Comparison of ENCODE assay signal across 8 mouse cellular contexts in the genomic region with DNA sequence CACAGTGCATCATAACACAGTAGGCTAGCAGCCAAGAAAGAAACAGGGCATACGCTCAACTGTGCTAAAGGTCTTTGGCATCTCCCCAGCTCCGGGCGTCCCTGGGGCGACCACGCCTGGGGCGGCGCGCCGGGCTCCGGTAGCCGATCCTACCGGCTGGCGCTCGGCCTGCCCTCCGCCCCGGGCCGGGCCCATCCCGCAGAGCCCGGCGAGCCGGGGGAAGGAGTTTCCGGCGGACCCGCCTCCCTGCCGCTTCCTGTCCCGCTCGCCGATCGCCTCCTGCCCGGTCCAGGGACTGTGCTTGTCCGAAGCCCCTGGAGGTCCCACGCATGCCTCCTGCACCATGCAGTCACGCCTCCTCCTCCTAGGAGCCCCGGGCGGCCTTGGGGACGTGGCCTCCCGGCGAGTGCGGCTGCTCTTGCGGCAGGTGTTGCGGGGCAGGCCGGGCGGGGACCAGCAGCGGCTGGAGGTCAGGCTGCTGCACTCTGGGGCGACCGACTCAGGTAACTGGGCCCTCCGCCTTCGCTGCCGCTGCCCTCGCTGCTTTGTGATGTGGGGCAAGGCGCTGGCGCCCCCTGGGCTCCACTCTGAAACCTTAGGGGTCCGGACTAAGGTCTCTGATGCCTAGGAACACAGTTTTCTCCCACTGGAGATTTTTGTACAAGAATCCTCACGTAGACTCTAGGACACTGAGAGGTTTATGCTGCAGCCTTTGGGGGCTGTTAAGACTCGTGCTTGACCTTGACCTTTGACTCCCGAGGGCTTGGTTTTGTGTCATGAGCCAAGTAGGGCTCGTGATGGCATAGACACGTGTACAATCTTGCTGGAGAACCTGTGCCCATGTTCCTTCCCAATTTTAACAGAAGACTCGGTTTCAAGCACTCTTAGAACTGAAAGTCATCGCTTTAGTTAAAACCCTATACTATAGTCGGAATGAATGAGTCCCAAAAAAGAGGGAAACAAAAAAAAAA. TPM values are rescaled to one million over a fixed set of nuclear protein-coding genes. Genes with fewer than 3 reads are reported as not detected.
DNase-seq lines count a peak whose midpoint lies in the region; ATAC-seq and TF ChIP-seq lines count a peak whose summit lies in the region.

TSS of gene Vwa8 (plus strand) at position 112 of the 971 bp plus-strand sequence.

- no peak for TF ChIP-seq EP300 in lung, postnatal 0 days (IDR thresholded peaks at IDR 0.05)

- peak within 1 kb of the TSS; percentile 56 for H3K4me2 ChIP-seq in hindbrain, embryonic 11.5 days (replicated peaks; ENCODE audit: low read depth, low read length)
- peak within 1 kb of the TSS; percentile 80 for H3K4me2 ChIP-seq in lung, postnatal 0 days (replicated peaks; ENCODE audit: low read depth, low read length)

- H3K9ac ChIP-seq in hindbrain, embryonic 11.5 days (ENCODE audit: low read depth, low read length): peak within 1 kb of the TSS; percentile 89
- peak within 1 kb of the TSS; percentile 71 for H3K9ac ChIP-seq in lung, postnatal 0 days (replicated peaks; ENCODE audit: low read depth)

- H3K4me1 ChIP-seq in hindbrain, embryonic 11.5 days (replicated peaks; ENCODE audit: control insufficient read depth, insufficient read depth, low read length): no peaks in the 10 kb centered on the region; the same call in none of the 2 replicates
- H3K4me1 ChIP-seq in lung, postnatal 0 days (ENCODE audit: insufficient read depth, low read depth, low read length): no peaks in the 10 kb centered on the region; the same call in 1 of the 2 replicates

- WGBS in hindbrain, embryonic 11.5 days: 2% methylated on average over 59 of the region's 61 CpGs
- WGBS in lung, postnatal 0 days: 3% methylated on average over 49 of the region's 61 CpGs

- no peaks in the 10 kb centered on the region for H3K27me3 ChIP-seq in hindbrain, embryonic 11.5 days (ENCODE audit: control insufficient read depth, insufficient read depth, low read length)
- no peaks in the 10 kb centered on the region for H3K27me3 ChIP-seq in lung, postnatal 0 days (replicated peaks; ENCODE audit: insufficient read depth, low read length)

- H3K36me3 ChIP-seq in hindbrain, embryonic 11.5 days (ENCODE audit: control insufficient read depth, insufficient read depth, low read length): no peaks in the 10 kb centered on the region
- H3K36me3 ChIP-seq in lung, postnatal 0 days (ENCODE audit: insufficient read depth, low read length): no peaks in the 10 kb centered on the region

- H3K4me3 ChIP-seq in hindbrain, embryonic 11.5 days (ENCODE audit: low read depth, low read length): peak within 1 kb of the TSS; percentile 57
- H3K4me3 ChIP-seq in lung, postnatal 0 days (ENCODE audit: low read depth, low read length): peak within 1 kb of the TSS; percentile 69

- peak; percentile 85 for ATAC-seq in hindbrain, embryonic 11.5 days (ENCODE audit: low FRiP score)
- ATAC-seq in lung, postnatal 0 days: peak; percentile 96

- peak; percentile 67 for TF ChIP-seq CTCF in lung, postnatal 0 days (IDR thresholded peaks at IDR 0.05)

- H3K27ac ChIP-seq in hindbrain, embryonic 11.5 days (ENCODE audit: low read depth, low read length): peak within 1 kb of the TSS; percentile 77
- H3K27ac ChIP-seq in lung, postnatal 0 days (ENCODE audit: low read length): peak within 1 kb of the TSS; percentile 89

- H3K9me3 ChIP-seq in hindbrain, embryonic 11.5 days (ENCODE audit: control insufficient read depth, low read length): no peaks in the 10 kb centered on the region
- H3K9me3 ChIP-seq in lung, postnatal 0 days (ENCODE audit: low read length): no peaks in the 10 kb centered on the region

- DNase-seq in Muller cell, postnatal 12 days (ENCODE audit: inconsistent ontology term): peak; percentile 90
- DNase-seq in cerebellum, adult 9-11 months: peak; percentile 85
- peak; percentile 64 to 73 for DNase-seq in frontal cortex, postnatal 10 days (ENCODE audit: low spot score in 2 of 2)
- DNase-seq in hindbrain, embryonic 11.5 days (ENCODE audit: low spot score): peak; percentile 84
- DNase-seq in layer of hippocampus, adult 9-11 months: peak; percentile 60
- DNase-seq in lung, postnatal 0 days (ENCODE audit: low spot score): peak; percentile 90
- DNase-seq in ovary, postnatal 10 days (ENCODE audit: low spot score): peak; percentile 69
- peak; percentile 68 for DNase-seq in thymus, postnatal 0 days (ENCODE audit: low spot score)

RNA-seq across cellular contexts. Expression of gene Vwa8, which starts in this region (rescaled TPM):
- polyA plus RNA-seq in hindbrain, embryonic 11.5 days (2014; fragmentation: Nextera tagmentation; extraction: Ambion mirVana): 7.2 and 8.4 TPM in 2 replicates
- 8.8 and 9.1 TPM in 2 replicates for polyA plus RNA-seq in lung, postnatal 0 days (2015; fragmentation: Nextera tagmentation; extraction: Ambion mirVana)
- 7.8 and 8.3 TPM in 2 replicates for polyA plus RNA-seq in thymus, postnatal 0 days (2015; fragmentation: Nextera tagmentation; extraction: Ambion mirVana)

Comparison
In these comparisons a context has a peak if more than half of its experiments do, and no peak if none do; other contexts are left out.
1. Peak in every context shown above with its lines: DNase-seq, ATAC-seq, H3K4me3 ChIP-seq and H3K27ac ChIP-seq.